Mouse (Mus musculus): ENCODE measurements around the gene Fgfr1op2. TPM values are rescaled to one million over a fixed set of nuclear protein-coding genes. Genes with fewer than 3 reads are reported as not detected.

Fgfr1op2 gene
- total RNA-seq, 2 experiments from 2014 or later, result 100 to 104 TPM

DNA sequence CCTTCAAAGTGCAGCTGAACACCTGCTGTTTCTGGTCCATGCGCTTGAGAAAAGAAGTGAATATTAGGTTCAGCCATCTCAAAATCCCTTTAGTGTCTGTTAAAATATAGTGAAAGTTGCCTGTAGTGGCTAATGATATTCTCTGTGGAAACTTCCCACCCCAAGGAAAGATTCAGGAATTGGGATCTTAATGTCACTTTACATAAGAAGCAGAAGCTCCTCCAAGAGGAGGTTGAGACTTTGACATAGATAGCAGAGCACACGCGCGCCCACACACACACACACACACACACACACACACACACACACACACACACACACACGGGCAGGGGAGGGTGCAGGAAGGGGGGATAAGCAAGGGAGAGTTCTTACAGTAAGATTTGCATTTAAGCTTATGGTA, 8.1 kb downstream of the Fgfr1op2 start:
- no peak for DNase-seq (ENCODE audit: extremely low spot score in 1 of 2, low spot score in 1 of 2)

DNA sequence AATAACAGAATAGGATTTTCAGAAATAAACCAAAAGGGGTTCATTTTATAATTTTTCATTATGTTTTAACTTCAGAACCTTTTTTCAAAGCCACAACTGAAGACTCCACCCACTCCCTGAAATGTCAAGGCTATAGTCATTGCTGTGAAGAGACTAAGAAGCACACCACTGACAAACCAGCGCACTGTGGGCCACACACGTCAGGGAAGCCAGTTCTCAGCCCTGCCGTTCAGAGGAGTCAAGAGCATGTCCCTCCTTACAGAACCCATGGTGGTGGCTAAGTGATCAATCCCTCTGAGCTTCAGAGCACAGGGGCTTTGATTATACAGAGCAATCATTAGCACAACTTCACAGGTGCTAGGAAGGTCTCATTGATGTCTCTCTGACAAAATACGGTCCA, 25.6 kb downstream of the Fgfr1op2 start:
- no peak for DNase-seq (ENCODE audit: extremely low spot score in 1 of 2, low spot score in 1 of 2)

DNA sequence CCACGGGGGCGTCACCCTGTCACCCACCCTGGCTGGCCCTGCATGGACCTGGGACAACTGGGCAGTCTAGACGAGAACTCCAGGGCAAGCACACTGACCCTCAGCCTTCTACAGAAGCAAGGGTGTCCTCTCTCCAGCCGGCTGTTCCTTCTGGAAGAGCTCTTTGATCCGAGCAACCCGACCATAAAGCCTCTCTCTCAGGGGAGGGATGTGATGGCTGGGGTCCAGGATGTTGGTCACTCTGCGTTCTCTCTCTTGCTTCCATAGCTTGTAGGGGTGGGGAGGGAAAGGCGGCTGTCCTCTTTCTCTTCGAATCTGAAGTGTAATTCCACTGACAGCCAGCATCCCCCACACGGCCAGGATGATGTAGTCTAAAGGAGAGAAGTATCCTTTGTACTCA, 26.6 kb downstream of the Fgfr1op2 start:
- no peak for DNase-seq (ENCODE audit: extremely low spot score in 1 of 2, low spot score in 1 of 2)

DNA sequence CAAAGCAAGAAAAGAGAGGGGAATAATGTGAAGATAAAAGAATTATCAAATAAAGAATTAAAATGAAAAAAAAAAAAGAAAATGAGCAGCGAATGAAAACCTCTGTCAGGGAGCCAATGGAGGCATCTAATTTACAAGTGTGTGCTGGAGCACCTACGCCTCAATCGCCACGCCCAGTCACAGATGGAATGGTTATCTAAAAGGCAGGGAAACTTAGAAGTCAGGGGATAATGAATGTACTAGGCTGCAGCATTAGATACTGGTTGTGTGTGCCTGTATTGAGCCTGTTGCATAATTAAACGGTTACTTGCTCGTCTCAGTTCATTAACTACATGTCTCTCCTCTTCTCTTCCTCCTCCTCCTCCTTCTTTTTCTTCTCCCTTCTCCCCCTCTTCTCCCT, 34.4 kb downstream of the Fgfr1op2 start:
- DNase-seq (ENCODE audit: extremely low spot score in 1 of 2, low spot score in 1 of 2), result no peak

DNA sequence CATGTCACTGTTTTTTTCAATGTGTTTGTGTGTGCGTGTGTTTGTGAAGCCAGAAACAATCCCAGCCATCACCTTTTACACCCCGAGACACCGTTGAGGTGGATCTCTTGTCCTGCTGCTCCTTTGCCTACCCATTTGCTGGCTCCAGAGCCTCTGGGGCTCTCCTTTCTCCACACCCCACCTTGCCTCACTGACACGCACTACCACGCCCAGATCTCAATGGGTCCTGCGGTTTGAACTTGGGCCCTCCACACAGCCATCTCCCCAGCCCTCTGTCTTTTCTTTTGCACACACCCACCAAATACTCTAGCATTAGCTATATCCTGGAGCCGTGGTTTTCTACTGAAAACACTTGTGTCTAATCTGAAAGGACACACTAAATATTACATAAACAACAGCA, 34.9 kb downstream of the Fgfr1op2 start:
- no peak for DNase-seq (ENCODE audit: extremely low spot score in 1 of 2, low spot score in 1 of 2)

DNA sequence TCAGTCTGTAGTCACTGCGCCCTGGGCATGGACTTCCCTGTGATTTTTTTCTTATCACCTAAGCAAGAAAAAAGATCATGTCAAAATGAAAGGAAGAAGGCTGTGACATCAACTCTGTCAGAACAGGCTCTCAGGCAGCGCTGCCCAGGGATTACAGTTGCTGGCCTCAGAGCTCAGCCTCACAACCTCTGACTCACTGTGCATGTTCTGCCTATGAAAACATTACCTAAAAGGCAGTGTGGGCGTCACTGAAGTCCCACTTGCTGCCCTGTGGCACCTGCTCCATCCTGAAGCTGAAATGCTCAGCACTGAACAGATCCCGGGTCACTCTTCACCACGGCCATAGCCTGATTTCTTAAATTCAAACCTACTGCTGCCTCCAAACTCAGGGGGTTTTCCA, 35.7 kb downstream of the Fgfr1op2 start:
- no peak for DNase-seq (ENCODE audit: extremely low spot score in 1 of 2, low spot score in 1 of 2)

DNA sequence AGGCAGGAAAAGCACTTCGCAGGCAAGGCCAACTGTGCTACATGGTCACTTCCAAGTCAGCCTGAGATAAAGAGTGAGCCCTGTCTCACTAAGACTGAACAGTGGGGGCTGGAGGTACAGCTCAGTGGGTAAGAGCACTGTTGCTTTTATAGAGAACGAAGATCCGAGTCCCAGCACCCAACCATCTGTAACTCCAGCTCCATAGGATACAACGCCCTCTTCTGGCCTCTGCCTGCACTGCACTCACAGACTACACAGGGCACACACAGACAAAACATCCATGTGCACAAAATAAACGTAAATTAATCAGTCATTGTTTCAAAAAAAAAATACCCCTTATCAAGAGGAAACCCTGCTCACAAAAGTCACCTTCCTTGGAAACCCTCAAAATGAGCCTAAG, 36.9 kb downstream of the Fgfr1op2 start:
- no peak for DNase-seq (ENCODE audit: extremely low spot score in 1 of 2, low spot score in 1 of 2)

DNA sequence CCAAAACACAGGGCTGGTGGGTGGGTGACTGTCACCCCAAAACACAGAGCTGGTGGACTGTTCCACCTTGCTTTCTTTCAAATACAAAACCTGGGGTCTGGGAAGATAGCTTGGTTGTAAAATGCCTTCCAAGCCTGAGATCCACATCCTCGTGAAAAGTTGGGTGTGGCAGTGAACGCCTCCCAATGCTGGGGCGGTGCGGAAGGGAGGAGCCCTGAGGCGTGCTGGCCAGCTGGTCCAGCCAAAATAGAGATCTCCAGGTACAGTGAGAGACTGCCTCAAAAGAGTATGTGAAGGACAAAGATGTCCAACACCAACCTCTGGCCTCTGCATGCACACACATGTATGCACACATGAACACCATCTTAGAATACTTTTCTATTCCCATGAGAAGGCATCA, 37.5 kb downstream of the Fgfr1op2 start:
- no peak for DNase-seq (ENCODE audit: extremely low spot score in 1 of 2, low spot score in 1 of 2)

DNA sequence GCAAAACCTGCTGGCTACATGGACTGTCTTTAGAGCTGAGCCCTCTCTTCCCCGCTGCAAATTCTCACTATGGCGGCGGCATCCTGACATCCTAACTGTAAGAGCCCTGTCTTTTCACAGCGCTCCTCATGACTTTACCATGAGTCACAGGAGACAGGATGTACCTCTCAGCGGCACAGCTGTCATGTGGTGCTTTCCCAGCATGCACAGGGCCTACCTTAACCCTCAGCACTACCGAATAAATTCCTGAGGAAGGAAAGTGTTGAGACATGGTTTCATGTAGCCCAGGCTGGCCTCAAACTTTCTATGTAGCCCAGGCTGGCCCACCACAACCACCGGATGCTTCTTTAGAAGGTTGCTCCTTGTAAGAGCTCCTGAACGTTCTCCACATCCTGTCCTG, 38.9 kb downstream of the Fgfr1op2 start:
- no peak for DNase-seq (ENCODE audit: extremely low spot score in 1 of 2, low spot score in 1 of 2)

DNA sequence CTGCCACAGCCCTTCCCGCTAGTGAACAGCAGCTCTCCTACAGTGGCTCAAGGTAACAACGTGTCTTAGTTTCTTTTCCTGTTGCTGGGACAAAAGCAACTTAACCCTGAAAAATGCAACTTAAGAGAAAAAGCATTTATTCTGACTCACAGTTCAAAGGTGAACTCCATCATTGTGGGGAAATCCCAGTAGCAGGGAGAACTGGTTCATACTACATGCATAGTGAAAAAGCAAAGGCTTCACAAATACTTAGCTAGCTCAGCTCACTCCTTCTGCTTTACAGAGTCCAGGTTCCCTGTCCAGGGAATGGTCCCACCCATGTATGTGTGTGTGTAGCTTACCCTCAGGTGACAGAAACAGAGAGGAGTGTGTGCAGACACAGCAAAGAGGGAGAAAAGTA, 39.7 kb downstream of the Fgfr1op2 start:
- no peak for DNase-seq (ENCODE audit: extremely low spot score in 1 of 2, low spot score in 1 of 2)

DNA sequence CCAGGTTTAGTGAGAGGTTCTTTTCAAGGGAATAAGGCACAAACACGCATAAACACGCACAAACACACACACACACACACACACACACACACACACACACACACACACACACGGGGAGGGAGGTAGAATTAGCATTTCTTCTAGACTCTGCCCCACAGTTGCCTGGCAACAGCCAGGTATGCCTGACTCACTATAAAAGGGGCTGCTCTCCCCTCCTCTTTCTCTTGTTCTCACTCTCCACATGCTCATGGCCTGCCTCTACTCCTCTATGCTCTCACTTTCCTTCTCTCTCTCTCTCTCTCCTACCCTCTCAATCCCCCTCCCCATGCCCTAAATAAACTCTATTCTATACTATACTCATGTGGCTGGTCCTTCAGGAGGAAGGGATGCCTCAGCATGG, 51.1 kb downstream of the Fgfr1op2 start:
- no peak for DNase-seq (ENCODE audit: extremely low spot score in 1 of 2, low spot score in 1 of 2)

DNA sequence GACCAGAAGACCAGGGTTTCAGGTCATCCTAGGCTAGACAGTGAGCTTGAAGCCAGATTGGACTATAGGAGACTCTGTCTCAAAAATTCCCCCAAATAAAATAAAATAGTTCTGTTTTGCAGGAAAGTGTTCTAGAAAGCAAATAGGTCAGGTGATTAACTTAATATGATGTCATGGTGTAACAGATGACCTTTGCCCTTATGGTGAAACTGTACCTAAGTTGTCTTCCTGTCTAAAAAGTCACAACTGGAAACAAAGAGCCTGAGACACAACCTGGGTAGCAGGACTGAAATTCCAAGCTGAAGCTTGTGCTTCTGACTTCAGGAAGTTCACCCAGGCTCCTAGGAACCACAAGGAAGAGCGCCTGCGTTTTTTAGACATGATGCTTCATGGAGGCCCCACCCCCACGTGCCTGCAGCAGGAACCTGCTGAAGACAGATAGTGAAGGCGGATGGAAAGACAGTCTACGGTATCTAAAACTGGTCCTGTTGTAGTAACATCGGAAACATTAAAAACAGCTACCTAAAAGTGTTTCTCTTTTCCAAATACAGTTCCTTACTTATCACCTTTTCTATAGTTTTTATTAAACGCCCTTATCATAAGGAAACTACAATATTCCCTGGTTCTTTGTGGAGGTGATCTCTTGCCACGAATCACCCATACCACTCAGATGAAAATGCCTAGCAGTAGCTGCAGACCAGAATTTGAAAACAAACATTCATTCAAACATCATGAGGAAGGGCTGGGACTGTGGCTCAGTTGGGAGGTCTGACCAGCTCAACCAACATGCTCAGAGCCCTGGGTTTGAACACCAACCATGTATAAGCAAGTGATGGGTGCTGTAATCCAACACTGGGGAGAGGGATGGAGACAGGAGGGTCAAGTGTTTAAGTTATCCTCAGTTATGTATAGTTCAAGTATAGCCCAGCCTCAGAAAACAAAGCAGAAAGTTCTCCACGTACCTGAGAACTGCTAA, 53.1 kb downstream of the Fgfr1op2 start:
- DNase-seq (ENCODE audit: extremely low spot score in 1 of 2, low spot score in 1 of 2), result no peak

DNA sequence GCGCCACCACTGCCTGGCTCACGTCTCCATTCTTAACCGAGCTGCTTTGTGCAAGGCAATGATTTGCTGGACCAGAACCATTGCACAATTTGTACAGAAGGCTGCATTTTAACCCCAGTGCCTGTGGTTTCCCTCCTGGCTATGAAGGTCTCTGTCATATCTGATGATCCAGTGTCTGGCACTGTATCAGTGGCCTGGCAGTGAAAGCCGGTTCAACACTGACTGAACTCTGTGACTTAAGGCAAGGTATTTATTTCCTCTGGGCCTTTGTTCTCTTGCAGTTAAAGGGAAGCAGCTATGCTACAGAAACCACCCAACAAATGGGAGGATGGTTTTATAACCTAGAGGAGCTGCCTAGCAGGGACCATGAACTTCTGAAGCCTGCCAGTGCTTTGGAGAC, 54.0 kb downstream of the Fgfr1op2 start:
- no peak for DNase-seq (ENCODE audit: extremely low spot score in 1 of 2, low spot score in 1 of 2)

DNA sequence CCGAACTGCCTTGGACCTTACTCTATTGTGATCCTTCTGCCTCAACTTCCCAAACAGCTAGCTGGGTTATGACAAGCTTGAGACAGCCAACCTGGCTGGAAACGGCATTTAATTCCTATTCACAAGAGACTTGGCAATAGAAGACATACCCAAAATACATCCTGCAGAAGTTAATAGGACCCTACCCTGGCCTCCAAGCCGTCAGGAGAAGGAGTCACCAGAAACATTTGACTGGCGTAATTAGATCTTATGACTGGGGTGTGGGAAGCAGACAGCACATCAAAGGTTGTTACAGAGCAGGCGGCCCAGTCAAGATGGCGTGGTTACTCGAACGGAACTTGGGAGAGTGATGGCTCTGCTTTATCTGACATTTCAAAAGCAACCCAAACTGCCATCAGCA, 54.8 kb downstream of the Fgfr1op2 start:
- no peak for DNase-seq (ENCODE audit: extremely low spot score in 1 of 2, low spot score in 1 of 2)

DNA sequence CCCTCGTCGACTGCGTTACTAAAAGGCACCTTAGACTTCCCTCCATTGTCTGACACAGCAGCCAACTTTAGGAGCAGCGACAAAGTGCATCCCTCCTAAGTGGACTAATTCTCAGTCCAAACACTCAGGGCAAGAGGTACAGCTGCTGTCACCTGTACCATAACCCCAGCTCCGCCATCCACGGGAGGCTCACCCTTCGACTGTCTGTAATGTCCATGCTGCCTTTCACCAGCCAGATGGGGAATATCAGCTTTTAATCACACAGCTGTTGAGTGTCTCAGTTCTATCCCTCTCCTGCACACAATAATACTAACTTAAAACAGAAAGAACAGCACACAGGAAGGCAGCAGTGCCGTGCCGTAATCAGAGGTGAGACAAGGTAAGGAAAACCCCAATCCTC, 55.4 kb downstream of the Fgfr1op2 start:
- DNase-seq (ENCODE audit: extremely low spot score in 1 of 2, low spot score in 1 of 2), result no peak

DNA sequence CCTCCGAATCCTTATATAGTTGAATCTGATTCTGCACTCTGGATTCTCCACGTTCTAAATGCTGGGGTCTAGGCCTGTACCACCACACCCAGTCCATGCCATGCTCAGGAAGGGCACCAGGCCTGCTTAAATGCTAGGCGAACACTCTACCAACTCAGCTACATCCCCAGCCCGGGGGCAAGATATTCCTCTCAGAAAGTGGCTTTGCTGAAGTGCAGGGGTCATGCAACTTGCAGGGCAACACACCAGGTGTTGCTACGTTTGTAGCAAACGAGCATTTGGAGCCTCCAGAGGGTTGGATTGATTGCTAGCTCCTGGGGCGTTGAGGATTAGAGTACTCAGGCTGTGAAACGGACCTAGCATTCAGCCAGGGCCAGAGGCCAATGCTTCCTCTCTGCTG, 56.1 kb downstream of the Fgfr1op2 start:
- no peak for DNase-seq (ENCODE audit: extremely low spot score in 1 of 2, low spot score in 1 of 2)

DNA sequence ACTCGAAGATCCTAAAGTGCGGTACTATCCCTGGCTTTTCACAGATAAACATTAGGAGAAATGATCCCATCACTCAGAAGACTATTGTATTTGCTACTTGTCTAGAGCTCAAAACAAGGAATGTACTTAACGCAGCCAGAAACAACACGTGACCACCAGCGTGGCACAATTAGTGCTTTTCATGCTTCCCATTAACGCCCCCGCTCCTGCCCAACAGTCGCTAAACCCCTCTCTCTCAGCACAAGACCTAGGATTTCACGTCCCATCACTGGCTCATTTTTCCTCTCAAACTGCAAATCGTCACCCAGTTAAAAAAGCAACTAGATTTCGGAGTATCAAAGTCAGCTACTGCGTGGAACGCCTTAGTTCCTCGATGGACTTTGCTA, 56.6 kb downstream of the Fgfr1op2 start:
- peak in 1 of 2 experiments; percentile 34 for DNase-seq (ENCODE audit: extremely low spot score in 1 of 2, low spot score in 1 of 2)

DNA sequence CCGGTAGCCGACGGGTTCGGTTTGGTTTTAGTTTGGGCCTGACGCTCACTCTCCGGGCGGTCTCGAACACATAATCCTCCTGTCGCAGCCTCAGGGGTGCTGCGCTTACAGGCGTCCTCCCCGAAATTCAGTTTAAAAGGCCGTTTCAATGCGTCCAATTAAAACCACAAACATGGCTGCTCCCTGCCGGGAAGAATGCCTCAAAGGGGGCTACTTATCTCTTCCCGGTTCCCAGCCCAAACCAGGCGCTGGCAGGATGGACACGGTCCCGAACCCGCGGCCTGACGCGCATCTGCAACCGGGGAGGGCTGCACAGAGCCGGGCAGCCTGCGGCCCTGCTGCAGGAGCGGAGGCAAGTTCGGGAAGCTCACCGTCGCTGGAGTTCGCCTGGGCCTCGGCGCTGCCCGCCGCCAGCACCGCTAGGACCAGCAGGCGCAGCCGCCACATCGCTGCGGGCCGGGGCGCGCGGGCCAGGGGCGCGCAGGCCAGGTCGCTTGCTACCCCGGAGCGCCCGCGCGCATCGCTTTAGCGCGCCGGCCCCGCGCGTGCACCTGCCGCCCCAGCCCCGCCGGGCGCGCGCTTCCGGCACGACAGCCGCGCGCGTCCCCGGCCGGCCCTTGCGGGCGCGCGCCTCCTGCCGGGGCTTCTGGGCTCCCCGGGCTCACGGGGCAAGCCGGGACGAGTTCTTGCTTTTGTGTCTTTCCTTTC, 57.2 kb downstream of the Fgfr1op2 start:
- DNase-seq (ENCODE audit: extremely low spot score in 1 of 2, low spot score in 1 of 2), result peak; percentile 56 to 73

DNA sequence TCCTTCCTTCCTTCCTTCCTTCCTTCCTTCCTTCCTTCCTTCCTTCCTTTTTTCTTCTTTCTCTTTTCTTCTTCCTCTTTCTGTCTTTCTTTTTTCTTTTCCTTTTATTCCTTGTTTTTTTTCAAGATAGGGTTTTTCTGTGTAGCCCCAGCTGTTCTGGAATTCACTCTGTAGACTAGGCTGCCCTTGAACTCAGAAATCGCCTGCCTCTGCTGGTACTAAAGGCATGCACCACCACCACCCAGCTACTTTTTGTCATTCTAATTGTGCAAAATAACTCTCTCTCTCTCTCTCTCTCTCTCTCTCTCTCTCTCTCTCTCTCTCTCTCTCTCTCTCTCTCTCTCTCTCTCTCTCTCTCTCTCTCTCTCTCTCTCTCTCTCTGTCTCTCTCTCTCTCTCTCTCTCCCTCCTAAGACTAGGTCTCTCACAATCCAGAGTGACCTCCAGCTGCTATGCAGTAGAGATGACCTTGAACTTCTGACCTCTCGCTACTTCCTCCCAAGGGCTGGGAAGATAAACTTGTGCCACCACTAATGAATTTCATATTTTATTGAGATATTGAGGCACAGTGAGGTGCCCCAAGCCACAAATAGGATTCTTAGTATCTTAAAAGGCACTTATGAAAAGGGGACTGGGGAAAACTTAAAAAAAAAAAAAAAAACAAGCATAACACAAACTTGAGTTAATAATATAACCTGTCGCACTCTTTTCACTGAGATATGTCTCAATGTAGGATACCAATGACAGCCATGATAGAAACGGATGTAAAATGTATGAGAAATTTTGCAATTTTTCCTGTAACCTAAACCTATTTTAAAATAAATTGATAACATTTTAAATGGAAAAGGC, 58.0 kb downstream of the Fgfr1op2 start:
- DNase-seq (ENCODE audit: extremely low spot score in 1 of 2, low spot score in 1 of 2), result no peak

DNA sequence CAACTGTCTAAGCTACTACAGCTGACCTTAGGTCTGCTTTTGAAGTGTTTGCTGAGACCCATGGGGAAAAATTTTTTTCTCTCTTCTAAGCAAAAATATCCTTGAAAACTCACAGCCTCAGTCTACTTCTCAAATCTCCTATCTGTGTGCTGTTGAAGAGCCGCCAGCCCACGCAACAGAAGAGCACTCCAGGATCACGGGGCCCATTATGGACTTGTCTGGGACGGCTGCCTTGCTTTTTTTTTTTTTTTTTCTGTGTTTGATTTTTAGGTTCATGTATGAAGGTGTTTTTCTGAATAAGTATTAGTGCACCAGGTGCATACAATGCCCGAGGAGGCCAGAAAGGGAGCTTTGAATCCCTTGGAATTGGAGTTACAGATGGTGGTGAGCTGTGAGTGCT, 59.5 kb downstream of the Fgfr1op2 start:
- no peak for DNase-seq (ENCODE audit: extremely low spot score in 1 of 2, low spot score in 1 of 2)
